Mouse (Mus musculus) lung, postnatal 14 days (tissue): Measurements from ENCODE around the gene Kansl1.

ENCODE experiments used
- DNase-seq: peaks from one replicate; pipeline ENCODE4 v3.0.0; 2021

Kansl1 gene

GRCm38 (mm10) chr11:104361790-104362189, 106.9 kb downstream of the Kansl1 start:
- no peak for DNase-seq

- DNase-seq, result peak; percentile 34
These were observed 121.7 kb downstream of the Kansl1 start for GRCm38 (mm10) chr11:104346931-104347330.

GRCm38 (mm10) chr11:104334946-104335345, 133.7 kb downstream of the Kansl1 start:
- no peak for DNase-seq

- DNase-seq, result no peak
These were observed 134.5 kb downstream of the Kansl1 start for GRCm38 (mm10) chr11:104334115-104334514.

GRCm38 (mm10) chr11:104332105-104332504, 136.6 kb downstream of the Kansl1 start:
- no peak for DNase-seq

- DNase-seq, result no peak
These were observed 137.5 kb downstream of the Kansl1 start for GRCm38 (mm10) chr11:104331208-104331607.

GRCm38 (mm10) chr11:104330151-104330550, 138.5 kb downstream of the Kansl1 start:
- DNase-seq, result no peak

- no peak for DNase-seq
These were observed 139.3 kb downstream of the Kansl1 start for GRCm38 (mm10) chr11:104329185-104329926.

- DNase-seq, result no peak
These were observed 140.7 kb downstream of the Kansl1 start for GRCm38 (mm10) chr11:104327946-104328345.

GRCm38 (mm10) chr11:104327462-104327861, 141.2 kb downstream of the Kansl1 start:
- DNase-seq, result no peak

- DNase-seq, result no peak
These were observed 146.5 kb downstream of the Kansl1 start for GRCm38 (mm10) chr11:104322142-104322541.

- no peak for DNase-seq
These were observed 148.2 kb downstream of the Kansl1 start for GRCm38 (mm10) chr11:104320511-104320910.

- peak; percentile 45 for DNase-seq
These were observed 149.5 kb downstream of the Kansl1 start for GRCm38 (mm10) chr11:104318940-104319781.

- no peak for DNase-seq
These were observed 151.0 kb downstream of the Kansl1 start for GRCm38 (mm10) chr11:104317631-104318030.

- DNase-seq, result peak; percentile 67
These were observed 151.8 kb downstream of the Kansl1 start for GRCm38 (mm10) chr11:104316685-104317400.

GRCm38 (mm10) chr11:104315703-104316102, 153.0 kb downstream of the Kansl1 start:
- DNase-seq, result peak; percentile 87

GRCm38 (mm10) chr11:104311643-104312042, 157.0 kb downstream of the Kansl1 start:
- DNase-seq, result no peak

- DNase-seq, result no peak
These were observed 158.3 kb downstream of the Kansl1 start for GRCm38 (mm10) chr11:104310226-104310887.

- no peak for DNase-seq
These were observed 159.1 kb downstream of the Kansl1 start for GRCm38 (mm10) chr11:104309377-104310225.

- DNase-seq, result no peak
These were observed 161.5 kb downstream of the Kansl1 start for GRCm38 (mm10) chr11:104307136-104307535.

GRCm38 (mm10) chr11:104306483-104306882, 162.2 kb downstream of the Kansl1 start:
- DNase-seq, result no peak

- DNase-seq, result no peak
These were observed 162.9 kb downstream of the Kansl1 start for GRCm38 (mm10) chr11:104305711-104306110.
